Mouse (Mus musculus) hindbrain, embryonic 10.5 days (tissue): ENCODE measurements around the gene Atp9a. TPM values are rescaled to one million over a fixed set of nuclear protein-coding genes. Genes with fewer than 3 reads are reported as not detected.
"Not testable (repeated sequence)": the region's sequence is repeated elsewhere in the genome, so short reads cannot be mapped to it uniquely, and the experiment has no call there.

Experiments
- DNase-seq: peaks from one replicate; pipeline ENCODE4 v3.0.0-alpha.2; 2017; ENCODE audit warnings: low spot score
- H3K27ac ChIP-seq: fragments of 300-500 bp; sonication (generic); 2 replicates; pipeline ENCODE4 v1.5.1; 2016; ENCODE audit warnings: mild to moderate bottlenecking, moderate library complexity
- H3K27me3 ChIP-seq: fragments of 300-500 bp; sonication (generic); 2 replicates; pipeline ENCODE4 v1.6.1; 2016; ENCODE audit warnings: mild to moderate bottlenecking; ENCODE audit not compliant: poor library complexity, insufficient read depth, severe bottlenecking
- H3K36me3 ChIP-seq: fragments of 300-500 bp; sonication (generic); 2 replicates; pipeline ENCODE4 v1.6.1; 2016; ENCODE audit warnings: mild to moderate bottlenecking, moderate library complexity
- H3K4me1 ChIP-seq: fragments of 300-500 bp; sonication (generic); replicated peaks from 2 replicates; pipeline ENCODE4 v1.6.1; 2016; ENCODE audit warnings: mild to moderate bottlenecking
- H3K4me3 ChIP-seq: fragments of 300-500 bp; sonication (generic); 2 replicates; pipeline ENCODE4 v1.5.1; 2016; ENCODE audit warnings: mild to moderate bottlenecking, moderate library complexity
- H3K9me3 ChIP-seq: fragments of 300-500 bp; sonication (generic); 2 replicates; pipeline ENCODE4 v1.6.1; 2016; ENCODE audit warnings: mild to moderate bottlenecking, moderate library complexity
- WGBS: fragments of 180-500 bp; shearing (Covaris S2); methylation state at CpG from one replicate; pipeline ENCODE4 v1.1.7; 2016; 5-methylcytosine and 5-hydroxymethylcytosine counted together
- polyA plus RNA-seq: library from polyadenylated mRNA; unstranded; fragments of >200 nt; fragmentation: Nextera tagmentation; extraction: Ambion mirVana; gene quantifications from 2 replicates; pipeline ENCODE4 v1.2.1, GENCODE M21; 2016

Gene Atp9a
- polyA plus RNA-seq, 1 experiment from 2014 or later: 20.1 TPM

DNA sequence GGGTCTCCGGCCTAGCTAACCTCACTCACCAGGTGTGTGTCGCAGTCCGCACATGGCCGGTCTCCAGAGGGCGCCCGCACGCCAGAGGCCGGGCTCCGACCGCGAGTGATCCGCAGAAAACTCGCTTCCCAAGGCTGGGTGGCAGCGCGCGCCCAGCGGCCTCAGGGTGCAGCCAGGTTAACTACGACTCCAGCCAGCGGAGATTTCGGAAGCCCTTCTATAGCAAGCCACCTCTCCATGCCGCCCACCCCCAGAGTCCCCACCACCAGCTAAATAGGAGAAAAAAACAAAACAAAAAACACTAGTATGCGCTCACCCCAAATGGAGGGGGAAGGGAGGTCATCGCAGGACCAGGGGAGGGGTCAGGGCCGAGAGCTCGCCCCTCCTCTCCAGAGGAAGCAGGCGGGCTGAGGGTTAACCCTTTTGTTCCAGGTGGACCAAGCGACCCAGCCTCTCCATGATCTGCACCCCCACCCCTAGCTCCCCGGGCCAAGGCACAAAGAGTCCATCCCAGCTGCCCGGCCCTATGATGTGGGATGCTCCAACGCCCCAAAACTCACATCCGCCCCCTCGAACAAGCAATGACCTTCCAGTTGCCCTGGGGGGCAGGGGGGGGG, 23.0 kb upstream of the Atp9a start:
- H3K27me3 ChIP-seq: peaks cover 20% of the 10 kb centered on the region
- H3K36me3 ChIP-seq: peaks cover 4% of the 10 kb centered on the region; the same call in 1 of the 2 replicates
- WGBS: under 1% methylated on average over 32 of the region's 32 CpGs
- DNase-seq: peak; percentile 82
- H3K4me3 ChIP-seq: peak overlapping the region; percentile 90
- H3K4me1 ChIP-seq: peaks cover 77% of the 10 kb centered on the region
- H3K27ac ChIP-seq: peak overlapping the region; percentile 96
- no peaks in the 10 kb centered on the region for H3K9me3 ChIP-seq

DNA sequence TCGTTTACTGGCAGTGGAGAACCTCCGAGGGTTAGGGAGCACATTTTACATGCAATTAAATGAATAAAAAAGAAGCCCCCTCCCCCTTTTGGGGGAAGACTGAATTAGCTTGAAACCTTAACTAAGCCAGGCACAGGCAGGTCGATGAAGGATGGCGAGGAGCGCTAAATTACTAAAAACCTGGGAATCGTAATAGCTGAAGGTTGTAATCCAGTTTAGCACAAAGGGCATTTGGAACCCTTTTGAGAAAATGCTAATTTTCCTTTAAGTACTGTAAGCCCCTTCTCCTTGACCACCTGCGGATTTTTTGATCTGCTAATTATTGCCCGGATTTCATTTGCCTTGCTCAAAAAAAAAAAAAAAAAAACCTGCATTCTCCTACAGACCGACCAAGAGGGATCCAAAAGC, 22.3 kb upstream of the Atp9a start:
- Histone ChIP-seq H3K36me3 (peaks cover 11% of the 10 kb centered on the region; the same call in 1 of the 2 replicates), H3K9me3 (no peaks in the 10 kb centered on the region), H3K4me3 (peak overlapping the region; percentile 90), H3K27ac (peak overlapping the region; percentile 2; the same call in 1 of the 2 replicates), H3K27me3 (peaks cover 20% of the 10 kb centered on the region), H3K4me1 (peaks cover 80% of the 10 kb centered on the region)
- 4% methylated on average over 9 of the region's 9 CpGs for WGBS
- no peak for DNase-seq

DNA sequence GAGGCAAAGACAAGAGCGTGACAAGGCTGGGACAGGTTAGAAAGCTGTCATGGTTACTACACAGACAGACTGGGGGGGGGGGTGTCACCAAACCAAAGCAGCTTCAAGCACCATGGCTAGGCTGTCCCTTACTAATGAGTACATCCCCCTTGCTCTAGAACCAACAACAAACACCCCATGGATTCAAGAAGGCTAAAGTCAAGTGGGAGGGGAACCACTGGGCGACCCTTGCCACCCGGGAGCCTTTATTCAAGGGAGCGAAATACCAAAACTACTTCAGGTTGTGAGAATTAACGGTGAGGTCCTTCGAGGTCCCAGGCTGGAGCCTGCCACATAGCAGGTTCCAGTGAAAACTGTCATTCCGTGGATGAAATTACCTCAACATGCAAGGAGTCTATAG, 21.6 kb upstream of the Atp9a start:
- Histone ChIP-seq H3K36me3 (peaks cover 16% of the 10 kb centered on the region; the same call in 1 of the 2 replicates), H3K27me3 (peaks cover 14% of the 10 kb centered on the region), H3K4me1 (peaks cover 77% of the 10 kb centered on the region), H3K27ac (peak overlapping the region; percentile 18; the same call in 1 of the 2 replicates), H3K4me3 (peak overlapping the region; percentile 90), H3K9me3 (no peaks in the 10 kb centered on the region)
- 4% methylated on average over 7 of the region's 7 CpGs for WGBS
- no peak for DNase-seq

DNA sequence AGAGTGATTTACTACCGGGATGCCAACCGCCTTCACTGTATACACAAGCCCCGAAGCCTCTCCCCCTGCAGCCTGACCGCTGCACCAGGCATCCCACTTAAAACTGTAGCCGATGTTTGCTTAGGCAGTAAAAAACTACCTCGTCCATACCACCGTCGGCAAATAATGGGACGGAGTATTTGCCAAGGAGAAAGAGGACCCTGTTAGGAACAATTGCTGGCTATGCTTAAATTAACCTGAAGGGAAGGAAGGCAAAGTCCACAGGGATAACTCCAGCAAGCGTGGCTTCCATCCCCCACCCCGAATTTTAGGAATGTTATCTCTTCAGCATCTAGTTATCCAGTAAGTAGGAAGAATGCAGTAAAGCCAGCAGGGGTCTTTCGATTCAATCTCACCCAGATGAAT, 20.2 kb upstream of the Atp9a start:
- DNase-seq: no peak
- Histone ChIP-seq H3K4me1 (peaks cover 64% of the 10 kb centered on the region), H3K9me3 (no peaks in the 10 kb centered on the region), H3K27me3 (no peaks in the 10 kb centered on the region), H3K4me3 (peak overlapping the region; percentile 90), H3K36me3 (peaks cover 24% of the 10 kb centered on the region; the same call in 1 of the 2 replicates), H3K27ac (peak overlapping the region; percentile 79)
- WGBS: 2% methylated on average over 12 of the region's 12 CpGs

DNA sequence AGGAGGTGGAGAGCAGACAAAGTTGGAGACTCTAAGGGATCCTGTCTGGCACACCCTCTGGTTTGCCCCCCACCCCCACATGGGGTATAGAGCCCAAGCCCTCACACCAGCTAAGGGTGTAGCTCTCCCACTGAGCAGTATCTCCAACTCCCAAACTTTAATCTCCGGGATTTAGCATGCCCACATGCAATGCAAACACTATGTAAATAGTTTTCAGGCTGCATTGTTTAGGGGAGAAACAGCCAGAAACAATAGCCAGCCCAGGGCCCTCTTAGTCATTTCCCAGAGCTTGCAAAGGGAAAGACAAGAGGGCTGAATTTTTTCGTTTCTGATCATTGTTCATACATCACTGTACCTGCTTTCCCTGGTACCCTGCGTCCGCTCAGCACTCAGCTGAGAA, 19.7 kb upstream of the Atp9a start:
- Histone ChIP-seq H3K27me3 (no peaks in the 10 kb centered on the region), H3K27ac (peak overlapping the region; percentile 79), H3K36me3 (peaks cover 27% of the 10 kb centered on the region), H3K4me1 (peaks cover 63% of the 10 kb centered on the region), H3K9me3 (no peaks in the 10 kb centered on the region), H3K4me3 (peak overlapping the region; percentile 90)
- WGBS: 11% methylated on average over 4 of the region's 4 CpGs
- no peak for DNase-seq

DNA sequence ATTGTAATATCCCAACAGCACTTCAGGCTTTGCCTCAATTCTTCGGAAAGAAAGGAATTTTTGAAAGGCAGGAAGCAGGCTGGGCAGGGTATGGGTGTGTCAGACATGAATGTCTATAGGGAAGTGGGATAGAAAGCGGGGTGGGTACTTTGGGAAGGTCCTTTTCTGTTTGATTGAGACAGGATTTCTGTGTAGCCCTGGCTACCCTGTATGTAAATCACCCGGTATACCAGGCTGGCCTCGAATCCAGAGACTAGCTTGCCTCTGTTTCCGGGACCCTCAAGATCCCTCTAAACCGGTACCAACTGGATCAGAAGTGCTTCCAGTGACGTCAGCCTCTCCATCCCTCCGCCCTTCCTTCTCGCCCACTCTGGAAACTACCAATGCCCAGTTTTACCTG, 18.9 kb upstream of the Atp9a start:
- 86% methylated on average over 9 of the region's 9 CpGs for WGBS
- peak overlapping the region; percentile 53; the same call in 1 of the 2 replicates for H3K27ac ChIP-seq
- no peak overlapping the region for H3K4me3 ChIP-seq
- no peaks in the 10 kb centered on the region for H3K27me3 ChIP-seq
- peaks cover 35% of the 10 kb centered on the region for H3K36me3 ChIP-seq
- no peak for DNase-seq
- peaks cover 56% of the 10 kb centered on the region for H3K4me1 ChIP-seq
- H3K9me3 ChIP-seq: no peaks in the 10 kb centered on the region

DNA sequence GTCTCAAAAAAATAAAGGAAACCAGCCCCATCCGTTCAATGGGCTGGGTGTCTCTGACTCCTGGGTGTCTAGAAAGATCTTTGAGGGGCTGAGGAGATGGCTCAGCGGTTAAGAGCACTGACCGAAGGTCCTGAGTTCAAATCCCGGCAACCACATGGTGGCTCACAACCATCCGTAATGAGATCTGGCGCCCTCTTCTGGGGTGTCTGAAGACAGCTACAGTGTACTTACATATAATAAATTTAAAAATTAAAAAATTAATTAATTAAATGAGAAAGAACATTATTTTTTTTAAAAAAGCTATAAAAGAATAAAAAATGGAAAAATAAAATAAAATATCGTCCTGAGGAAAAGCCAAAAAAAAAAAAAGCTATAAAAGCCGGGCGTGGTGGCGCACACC, 2.2 kb upstream of the Atp9a start:
- H3K27me3 ChIP-seq, H3K27ac ChIP-seq, H3K4me3 ChIP-seq, H3K9me3 ChIP-seq, DNase-seq: not testable (repeated sequence)
- 89% methylated on average over 10 of the region's 10 CpGs for WGBS
- peaks cover 14% of the 10 kb centered on the region; the same call in 1 of the 2 replicates for H3K4me1 ChIP-seq
- peaks cover 30% of the 10 kb centered on the region for H3K36me3 ChIP-seq

DNA sequence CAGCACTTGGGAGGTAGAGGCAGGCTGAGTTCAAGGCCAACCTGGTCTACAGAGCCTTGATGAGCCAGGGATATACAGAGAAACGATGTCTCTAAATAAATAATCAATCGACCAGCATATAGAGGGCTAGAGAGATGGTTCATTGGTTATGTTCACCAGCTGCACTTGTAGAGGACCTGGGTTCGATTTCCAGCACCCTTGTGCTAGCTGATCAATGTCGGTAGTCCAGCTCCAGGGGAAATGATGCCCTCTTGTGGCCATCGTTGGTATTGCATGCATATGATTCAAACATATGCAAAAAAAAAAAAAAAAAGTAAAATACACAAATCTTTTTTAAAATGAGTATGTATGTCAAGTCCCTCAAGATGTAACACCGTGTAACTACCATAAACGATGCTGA, 440 bp upstream of the Atp9a start:
- Histone ChIP-seq H3K36me3 (peaks cover 12% of the 10 kb centered on the region), H3K27me3 (no peaks in the 10 kb centered on the region), H3K27ac (no peak overlapping the region), H3K4me1 (peaks cover 14% of the 10 kb centered on the region; the same call in 1 of the 2 replicates), H3K4me3 (peak overlapping the region; percentile 88), H3K9me3 (peaks cover 4% of the 10 kb centered on the region; the same call in 1 of the 2 replicates)
- peak; percentile 64 for DNase-seq
- WGBS: 20% methylated on average over 7 of the region's 7 CpGs

DNA sequence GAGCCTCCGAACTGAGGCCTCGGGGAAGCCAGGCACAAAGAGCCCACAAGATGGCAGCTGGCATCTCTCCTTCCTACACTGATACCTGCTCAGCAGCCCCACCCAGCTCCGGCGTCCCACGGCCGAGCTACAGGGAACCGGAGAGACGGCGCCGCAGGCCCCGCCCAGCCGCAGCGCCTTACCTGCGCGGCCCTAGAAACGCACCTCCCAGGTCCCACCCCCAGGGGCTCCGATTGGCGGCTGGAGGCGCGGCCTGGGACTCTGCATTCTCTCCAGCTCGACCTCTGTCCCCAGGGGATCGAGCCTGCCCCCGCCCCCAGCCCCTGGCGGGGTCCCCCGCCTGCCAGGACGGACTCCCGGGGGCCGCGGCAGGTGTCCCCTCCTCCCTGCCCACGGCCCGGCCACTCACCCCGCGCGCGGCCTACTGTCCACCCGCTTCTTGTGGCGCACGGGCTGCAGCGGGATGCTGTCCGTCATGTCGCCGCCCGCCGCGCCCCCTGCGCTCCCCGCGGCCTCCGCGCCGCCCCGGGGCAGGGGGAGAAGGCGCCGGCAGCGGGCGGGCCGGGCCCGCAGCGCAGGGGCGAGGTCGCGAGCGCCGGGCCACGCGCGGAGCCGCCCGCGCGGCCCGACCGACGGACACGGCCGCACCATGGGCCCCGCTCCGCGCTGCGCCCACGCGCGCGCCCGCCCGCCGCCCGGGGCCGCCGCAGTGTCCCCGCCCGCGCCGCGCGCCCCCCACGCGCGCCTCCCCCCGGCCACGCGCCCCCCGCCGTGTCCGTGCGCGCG, 743 bp downstream of the Atp9a start:
- Histone ChIP-seq H3K36me3 (peaks cover under 1% of the 10 kb centered on the region; the same call in 1 of the 2 replicates), H3K4me3 (peak overlapping the region; percentile 88), H3K27ac (peak overlapping the region; percentile 94), H3K4me1 (peaks cover 14% of the 10 kb centered on the region; the same call in 1 of the 2 replicates), H3K9me3 (peaks cover 4% of the 10 kb centered on the region; the same call in 1 of the 2 replicates), H3K27me3 (no peaks in the 10 kb centered on the region)
- DNase-seq: peak; percentile 81
- 2% methylated on average over 107 of the region's 108 CpGs for WGBS

DNA sequence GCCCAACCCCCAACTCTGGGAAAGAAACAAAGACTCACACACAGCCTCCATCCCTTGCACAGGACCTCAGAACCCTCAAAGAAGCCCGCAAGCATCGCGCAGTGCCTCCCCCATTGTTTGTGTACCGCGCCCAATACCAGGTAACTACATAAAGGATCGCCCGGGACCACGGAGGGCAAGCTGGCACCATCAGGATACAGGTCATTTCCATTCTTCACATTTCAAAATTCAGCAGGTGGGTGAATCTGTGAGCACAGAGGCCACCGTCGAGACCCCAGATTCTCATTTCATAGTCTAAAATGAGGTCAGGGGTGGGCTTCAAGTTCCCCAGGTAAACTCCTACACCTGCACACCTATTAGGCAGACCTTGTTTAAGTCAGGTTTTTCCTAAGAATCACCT, 1.7 kb downstream of the Atp9a start:
- Histone ChIP-seq H3K27ac (peak overlapping the region; percentile 94), H3K4me3 (peak overlapping the region; percentile 88), H3K4me1 (peaks cover 14% of the 10 kb centered on the region; the same call in 1 of the 2 replicates), H3K36me3 (no peaks in the 10 kb centered on the region), H3K9me3 (peaks cover 4% of the 10 kb centered on the region; the same call in 1 of the 2 replicates), H3K27me3 (no peaks in the 10 kb centered on the region)
- WGBS: 87% methylated on average over 10 of the region's 10 CpGs
- no peak for DNase-seq

DNA sequence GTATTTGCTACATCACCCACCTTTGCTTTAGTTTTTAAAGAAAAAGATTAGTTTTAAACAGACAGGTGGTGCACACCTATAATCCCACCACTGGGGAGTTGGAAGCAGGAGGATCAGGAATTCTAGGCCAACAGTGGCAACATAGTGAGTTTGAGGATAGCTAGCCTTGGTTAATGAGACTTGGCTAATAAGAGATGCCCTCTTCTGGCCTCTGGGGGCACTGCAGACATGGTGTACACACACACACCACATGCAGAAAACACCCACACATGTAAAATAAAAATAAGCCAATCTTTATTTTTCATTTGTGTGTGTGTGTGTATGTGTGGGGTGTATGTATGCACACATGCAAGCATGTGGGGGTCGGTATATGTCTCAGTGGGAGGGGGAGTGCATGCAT, 3.4 kb downstream of the Atp9a start:
- 98% methylated on average over 1 of the region's 1 CpGs for WGBS
- H3K4me3 ChIP-seq: no peak overlapping the region
- H3K9me3 ChIP-seq: peaks cover 4% of the 10 kb centered on the region; the same call in 1 of the 2 replicates
- no peaks in the 10 kb centered on the region for H3K27me3 ChIP-seq
- DNase-seq: no peak
- peaks cover 19% of the 10 kb centered on the region for H3K4me1 ChIP-seq
- H3K27ac ChIP-seq: no peak overlapping the region
- H3K36me3 ChIP-seq: no peaks in the 10 kb centered on the region

DNA sequence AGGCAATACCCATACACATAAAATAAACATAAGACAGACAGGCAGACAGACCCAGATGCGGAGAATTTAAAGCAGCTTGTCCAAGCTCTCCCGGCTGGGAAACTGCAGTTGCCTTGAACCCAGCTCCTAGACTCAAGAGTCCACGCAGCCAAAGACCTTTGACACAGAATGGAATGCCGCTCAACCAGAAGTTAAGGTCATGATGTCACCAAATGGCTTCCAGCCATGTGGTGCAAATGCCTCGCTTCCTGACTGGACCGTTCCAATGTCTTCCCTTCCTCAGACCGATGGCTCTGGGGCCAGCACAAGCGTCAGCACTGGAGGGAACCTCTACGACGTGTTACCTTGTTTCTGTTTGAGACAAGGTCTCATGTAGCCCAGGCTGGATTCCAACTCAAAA, 4.3 kb downstream of the Atp9a start:
- H3K4me1 ChIP-seq: peaks cover 22% of the 10 kb centered on the region
- H3K27me3 ChIP-seq: no peaks in the 10 kb centered on the region
- 85% methylated on average over 10 of the region's 10 CpGs for WGBS
- H3K9me3 ChIP-seq: peaks cover 4% of the 10 kb centered on the region; the same call in 1 of the 2 replicates
- H3K27ac ChIP-seq: no peak overlapping the region
- no peak for DNase-seq
- H3K36me3 ChIP-seq: no peaks in the 10 kb centered on the region
- no peak overlapping the region for H3K4me3 ChIP-seq

DNA sequence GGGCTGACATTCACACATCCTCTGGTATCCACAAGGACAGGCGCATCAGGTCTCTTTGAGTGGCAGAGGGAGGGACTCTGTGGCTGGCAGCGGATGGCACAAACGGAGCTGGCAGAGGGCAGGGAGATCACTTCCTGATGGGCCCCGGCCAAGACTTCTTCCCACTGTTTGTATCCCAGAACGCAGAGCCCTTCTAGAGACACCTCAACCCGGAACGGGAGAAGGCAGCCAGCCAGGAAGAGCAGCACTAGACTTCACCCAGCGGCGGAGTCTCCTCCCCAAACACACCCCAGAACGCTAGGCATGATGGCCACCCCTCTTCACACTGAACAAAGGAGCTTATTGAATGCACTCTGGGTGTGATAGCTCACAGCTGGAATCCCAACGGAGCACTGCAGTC, 8.2 kb downstream of the Atp9a start:
- Histone ChIP-seq H3K4me1 (peaks cover 32% of the 10 kb centered on the region), H3K36me3 (no peaks in the 10 kb centered on the region), H3K27me3 (no peaks in the 10 kb centered on the region), H3K27ac (peak overlapping the region; percentile 25), H3K4me3 (no peak overlapping the region), H3K9me3 (peaks cover 2% of the 10 kb centered on the region; the same call in 1 of the 2 replicates)
- no peak for DNase-seq
- 54% methylated on average over 11 of the region's 11 CpGs for WGBS
